Mouse (Mus musculus): ENCODE measurements around the gene Nek1.

- no peak for TF ChIP-seq CTCF (IDR thresholded peaks at IDR 0.05; ENCODE audit: low read depth, low read length)
- TF ChIP-seq POLR2A (IDR thresholded peaks at IDR 0.05; ENCODE audit: extremely low read depth, insufficient read depth, low read length), result no peak
Observed at GRCm38 (mm10) chr8:60949859-60950258, 43.1 kb upstream of the Nek1 start.
